Mouse (Mus musculus) liver, adult 2 months (tissue): ENCODE measurements around the gene Bcl2.
"Not testable (repeated sequence)": the region's sequence is repeated elsewhere in the genome, so short reads cannot be mapped to it uniquely, and the experiment has no call there.

Experiments used
- CTCF ChIP-seq: fragments of 200-500 bp; IDR thresholded peaks from 2 replicates; pipeline ENCODE4 v1.5.1; 2011; ENCODE audit warnings: low read depth, low read length, control low read depth
- POLR2A ChIP-seq: fragments of 200-500 bp; IDR thresholded peaks from 2 replicates; pipeline ENCODE4 v1.6.1; 2011; ENCODE audit warnings: low read length, control low read depth; ENCODE audit not compliant: insufficient read depth; ENCODE audit errors: extremely low read depth

DNA sequence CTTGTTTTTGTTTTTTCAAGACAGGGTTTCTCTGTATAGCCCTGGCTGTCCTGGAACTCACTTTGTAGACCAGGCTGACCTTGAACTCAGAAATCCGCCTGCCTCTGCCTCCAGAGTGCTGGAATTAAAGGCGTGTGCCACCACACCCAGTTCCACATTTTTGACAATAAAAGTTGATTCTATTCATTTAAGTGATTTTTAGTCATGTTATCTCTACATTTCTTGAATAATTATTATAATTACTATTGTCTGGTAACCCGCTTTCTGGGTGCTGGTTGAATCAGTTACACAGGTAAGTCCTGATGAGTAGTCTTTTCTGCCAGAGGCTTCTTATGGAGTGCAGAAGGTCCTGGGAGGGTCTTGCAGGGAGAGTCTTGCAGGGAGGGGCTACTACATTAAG is 179.2 kb downstream of the Bcl2 start:
- not testable (repeated sequence) for TF ChIP-seq CTCF, POLR2A
